Mouse (Mus musculus) thymus, adult 2 months (tissue): ENCODE data around the gene Aanat. TPM values are rescaled to one million over a fixed set of nuclear protein-coding genes. Genes with fewer than 3 reads are reported as not detected.
A peak's percentile ranks its signal among the peaks of the same experiment; 100 is the strongest.

Source experiments
- DNase-seq: peaks from one replicate; pipeline ENCODE4 v3.0.0; 2021
- H3K27ac ChIP-seq: fragments of 200-500 bp; 2 replicates; pipeline ENCODE4 v1.5.1; 2012; ENCODE audit warnings: low read length, control low read depth; ENCODE audit not compliant: control insufficient read depth, insufficient read depth
- H3K27me3 ChIP-seq: fragments of 200-500 bp; 2 replicates; pipeline ENCODE4 v1.6.1; 2012; ENCODE audit warnings: mild to moderate bottlenecking, low read length, moderate library complexity, mixed read lengths; ENCODE audit not compliant: control insufficient read depth, insufficient read depth
- H3K36me3 ChIP-seq: fragments of 200-500 bp; 2 replicates; pipeline ENCODE4 v1.6.1; 2012; ENCODE audit warnings: mild to moderate bottlenecking, low read length, moderate library complexity; ENCODE audit not compliant: control insufficient read depth, insufficient read depth
- H3K4me1 ChIP-seq: fragments of 200-500 bp; replicated peaks from 2 replicates; pipeline ENCODE4 v1.6.1; 2012; ENCODE audit warnings: low read length; ENCODE audit not compliant: control insufficient read depth, insufficient read depth
- H3K4me3 ChIP-seq: fragments of 200-500 bp; 2 replicates; pipeline ENCODE4 v1.5.1; 2012; ENCODE audit warnings: mild to moderate bottlenecking, low read length, control low read depth, moderate library complexity; ENCODE audit not compliant: control insufficient read depth, insufficient read depth
- CTCF ChIP-seq: fragments of 200-500 bp; IDR thresholded peaks from 2 replicates; pipeline ENCODE4 v1.5.1; 2012; ENCODE audit warnings: mild to moderate bottlenecking, control low read depth, low read length, moderate library complexity, borderline replicate concordance; ENCODE audit not compliant: control insufficient read depth, poor library complexity, insufficient read depth; ENCODE audit errors: extremely low read depth
- POLR2A ChIP-seq: fragments of 200-500 bp; IDR thresholded peaks from 2 replicates; pipeline ENCODE4 v1.6.1; 2012; ENCODE audit warnings: mild to moderate bottlenecking, low read length, control low read depth, moderate library complexity; ENCODE audit not compliant: control insufficient read depth, poor library complexity, insufficient read depth; ENCODE audit errors: extremely low read depth
- WGBS: fragments of 180-500 bp; shearing (Covaris S2); methylation state at CpG from one replicate; pipeline ENCODE4 v1.1.7; 2018; 5-methylcytosine and 5-hydroxymethylcytosine counted together
- polyA plus RNA-seq: library from polyadenylated mRNA; depleted of rRNA; stranded (reverse); fragments of >200 nt; gene quantifications from 2 replicates; pipeline ENCODE4 v1.2.3, GENCODE M21; 2012

Gene Aanat
- polyA plus RNA-seq, 1 experiment: not detected

DNA sequence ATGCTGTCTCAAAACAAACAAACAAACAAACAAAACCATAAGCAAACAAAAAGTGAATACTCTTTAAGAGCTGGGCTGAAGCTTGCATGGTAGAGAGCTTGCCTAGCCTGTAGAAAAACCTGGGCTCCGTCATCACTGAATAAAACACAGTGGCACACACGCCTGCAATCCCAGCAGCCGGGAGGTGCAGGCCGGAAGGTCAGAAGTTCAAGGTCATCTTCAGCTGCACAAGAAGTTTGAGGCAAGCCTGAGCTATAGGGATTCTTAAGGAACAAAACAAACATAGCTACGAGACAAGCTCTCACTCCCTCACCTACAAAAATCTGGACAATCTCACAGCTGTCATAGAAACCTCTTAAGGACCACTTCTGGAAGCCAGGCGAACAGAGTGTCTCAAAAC is 550 bp upstream of the Aanat start:
- 98% methylated on average over 6 of the region's 6 CpGs for WGBS
- H3K4me3 ChIP-seq: no peak overlapping the region
- no peak overlapping the region for H3K27ac ChIP-seq
- no peaks in the 10 kb centered on the region for H3K27me3 ChIP-seq
- no peak for TF ChIP-seq POLR2A
- no peak for DNase-seq
- peaks cover 22% of the 10 kb centered on the region for H3K4me1 ChIP-seq
- H3K36me3 ChIP-seq: no peaks in the 10 kb centered on the region

DNA sequence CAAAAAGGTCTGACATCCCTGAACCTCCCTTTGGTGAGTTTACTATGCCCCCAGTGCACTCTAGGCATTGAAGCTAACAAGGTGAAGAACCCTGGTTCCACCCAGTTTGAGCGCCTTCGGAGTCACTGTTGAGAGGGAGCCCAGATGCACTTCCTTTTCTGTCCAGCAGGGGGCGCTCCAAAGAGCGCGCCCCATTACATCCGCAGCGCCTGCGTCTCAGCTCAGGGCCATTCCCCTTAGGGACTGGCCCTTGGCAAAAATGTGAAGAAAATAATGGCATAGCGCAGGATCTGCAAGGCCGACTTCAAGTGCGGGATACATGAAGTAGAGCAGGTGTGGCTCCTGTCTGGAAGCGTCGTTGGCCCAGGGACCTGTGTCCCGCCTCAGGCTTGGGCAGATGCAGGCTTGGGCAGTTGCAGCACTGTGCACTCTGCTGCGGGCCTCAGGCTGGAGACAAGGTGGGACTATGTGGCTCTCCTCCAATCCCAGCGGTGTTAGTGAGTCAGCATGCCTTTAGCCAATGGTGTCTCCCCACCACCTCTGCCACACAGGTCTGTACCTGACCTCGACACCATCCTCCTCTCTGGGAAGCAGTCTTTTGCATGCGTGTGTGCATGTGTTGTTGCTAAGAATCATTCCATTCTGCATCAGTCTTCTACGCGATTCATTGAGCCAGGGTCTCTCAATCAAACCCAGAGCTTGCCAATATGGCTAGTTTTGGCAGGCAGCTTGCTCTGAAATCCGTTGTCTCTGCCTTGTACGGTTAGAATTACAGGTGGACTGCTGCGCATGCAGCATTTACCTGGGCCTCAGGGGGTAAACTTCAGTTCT is 784 bp downstream of the Aanat start:
- no peak overlapping the region for H3K27ac ChIP-seq
- H3K27me3 ChIP-seq: no peaks in the 10 kb centered on the region
- H3K4me1 ChIP-seq: peaks cover 21% of the 10 kb centered on the region
- DNase-seq: peak; percentile 74
- no peak overlapping the region for H3K4me3 ChIP-seq
- TF ChIP-seq CTCF (peak; percentile 99), POLR2A (no peak)
- 41% methylated on average over 23 of the region's 23 CpGs for WGBS
- no peaks in the 10 kb centered on the region for H3K36me3 ChIP-seq

GRCm38 (mm10) chr11:116589020-116589531 is 2.8 kb downstream of the Aanat start:
- Histone ChIP-seq H3K4me3 (no peak overlapping the region), H3K4me1 (peaks cover 21% of the 10 kb centered on the region), H3K27me3 (no peaks in the 10 kb centered on the region), H3K27ac (no peak overlapping the region), H3K36me3 (no peaks in the 10 kb centered on the region)
- WGBS: 71% methylated on average over 14 of the region's 14 CpGs
- no peak for TF ChIP-seq POLR2A
- TF ChIP-seq CTCF: no peak
- no peak for DNase-seq

DNA sequence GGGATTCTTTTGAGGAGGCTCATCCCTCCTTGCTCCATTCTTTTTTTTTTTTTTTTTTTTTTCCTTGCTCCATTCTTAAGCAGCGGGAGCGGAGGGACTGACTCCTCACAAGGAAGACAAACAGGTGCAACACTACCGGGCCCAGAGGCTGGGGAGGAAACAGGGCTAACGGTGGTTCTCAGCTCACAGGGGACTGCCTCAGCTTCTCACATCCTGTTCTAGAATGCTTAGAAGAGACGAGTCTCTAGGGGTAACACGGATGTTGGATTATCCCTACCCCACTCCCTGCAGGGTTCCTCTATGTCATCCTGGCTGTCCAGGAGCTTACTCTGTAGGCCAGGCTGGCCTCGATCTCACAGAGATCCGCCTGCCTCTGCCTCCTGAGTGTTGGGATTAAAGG is 3.3 kb downstream of the Aanat start:
- peaks cover 21% of the 10 kb centered on the region for H3K4me1 ChIP-seq
- 26% methylated on average over 8 of the region's 8 CpGs for WGBS
- peak overlapping the region; percentile 19; the same call in 1 of the 2 replicates for H3K27ac ChIP-seq
- H3K27me3 ChIP-seq: no peaks in the 10 kb centered on the region
- no peaks in the 10 kb centered on the region for H3K36me3 ChIP-seq
- H3K4me3 ChIP-seq: no peak overlapping the region
- TF ChIP-seq CTCF (no peak), POLR2A (no peak)
- DNase-seq: peak; percentile 26

DNA sequence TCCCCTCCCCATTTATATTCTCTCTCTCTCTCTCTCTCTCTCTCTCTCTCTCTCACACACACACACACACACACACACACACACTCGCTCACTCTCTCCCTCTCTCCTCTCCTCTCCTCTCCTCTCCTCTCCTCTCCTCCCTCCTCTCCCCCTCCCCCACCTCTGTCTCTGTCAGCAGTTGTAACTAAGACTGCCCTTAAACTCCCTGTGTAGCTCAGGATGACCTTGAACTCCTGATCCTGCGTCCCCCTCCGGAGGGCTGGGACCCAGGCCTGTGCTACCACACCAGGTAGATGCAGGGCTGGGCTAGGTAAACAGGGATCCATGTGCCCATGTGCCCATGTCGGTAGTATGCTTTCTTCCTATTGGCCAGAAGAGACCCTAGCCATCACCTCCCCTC is 5.4 kb downstream of the Aanat start:
- Histone ChIP-seq H3K36me3 (no peaks in the 10 kb centered on the region), H3K27ac (no peak overlapping the region), H3K4me3 (no peak overlapping the region), H3K27me3 (no peaks in the 10 kb centered on the region), H3K4me1 (peaks cover 21% of the 10 kb centered on the region)
- DNase-seq: no peak
- WGBS: 91% methylated on average over 4 of the region's 4 CpGs
- TF ChIP-seq POLR2A (no peak), CTCF (no peak)

GRCm38 (mm10) chr11:116592428-116592827 is 6.2 kb downstream of the Aanat start:
- H3K36me3 ChIP-seq: no peaks in the 10 kb centered on the region
- H3K27ac ChIP-seq: no peak overlapping the region
- peak; percentile 89 for DNase-seq
- TF ChIP-seq CTCF (peak; percentile 95), POLR2A (no peak)
- H3K4me3 ChIP-seq: no peak overlapping the region
- H3K27me3 ChIP-seq: no peaks in the 10 kb centered on the region
- H3K4me1 ChIP-seq: peaks cover 18% of the 10 kb centered on the region
